Mouse (Mus musculus): Measurements from ENCODE around the gene Hdac5. TPM values are rescaled to one million over a fixed set of nuclear protein-coding genes. Genes with fewer than 3 reads are reported as not detected.

Gene Hdac5
- polyA plus RNA-seq, 1 experiment from 2014 or later: 17.7 TPM

DNA sequence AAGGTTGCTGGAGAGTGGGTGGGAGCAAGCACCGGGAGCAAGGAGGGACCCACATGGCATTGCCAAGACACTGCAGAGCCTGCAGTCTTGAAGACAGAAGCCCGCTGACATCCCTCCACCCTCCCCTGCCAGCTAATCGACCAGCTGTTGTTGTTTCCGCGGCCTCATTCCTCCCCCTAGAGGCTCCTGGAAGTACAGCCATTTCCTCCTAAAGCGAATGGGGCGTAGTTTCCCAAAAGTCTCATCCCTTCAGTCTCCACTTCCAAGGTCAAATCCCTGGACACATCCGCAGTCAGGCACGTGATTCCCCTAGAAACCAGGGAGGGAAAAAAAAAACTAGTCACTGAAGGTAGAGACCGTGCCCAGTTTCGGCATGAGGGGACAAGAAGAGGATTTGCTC is 37.5 kb upstream of the Hdac5 start:
- H3K4me2 ChIP-seq (ENCODE audit: low read depth, low read length): peak overlapping the region; percentile 11; the same call in 1 of the 2 replicates
- H3K27ac ChIP-seq (ENCODE audit: low read depth): no peak overlapping the region
- H3K27me3 ChIP-seq (ENCODE audit: insufficient read depth, low read length): no peaks in the 10 kb centered on the region
- peak; percentile 71 for ATAC-seq
- peaks cover 3% of the 10 kb centered on the region; the same call in 1 of the 2 replicates for H3K36me3 ChIP-seq (replicated peaks; ENCODE audit: insufficient read depth, low read length)
- WGBS (ENCODE audit: insufficient replicate concordance): 9% methylated on average over 11 of the region's 11 CpGs
- DNase-seq: peak; percentile 70
- no peak overlapping the region for H3K9ac ChIP-seq (replicated peaks)
- H3K9me3 ChIP-seq (ENCODE audit: low read length): no peaks in the 10 kb centered on the region
- TF ChIP-seq CTCF (IDR thresholded peaks at IDR 0.05; ENCODE audit: low read depth) (peak; percentile 79), EP300 (IDR thresholded peaks at IDR 0.05; ENCODE audit: low read depth) (no peak)
- no peak overlapping the region for H3K4me3 ChIP-seq (ENCODE audit: low read depth, low read length)
- H3K4me1 ChIP-seq (ENCODE audit: insufficient read depth): 0 out of 2 replicates have a peak, but pooled peaks cover 4% of the 10 kb centered on the region

DNA sequence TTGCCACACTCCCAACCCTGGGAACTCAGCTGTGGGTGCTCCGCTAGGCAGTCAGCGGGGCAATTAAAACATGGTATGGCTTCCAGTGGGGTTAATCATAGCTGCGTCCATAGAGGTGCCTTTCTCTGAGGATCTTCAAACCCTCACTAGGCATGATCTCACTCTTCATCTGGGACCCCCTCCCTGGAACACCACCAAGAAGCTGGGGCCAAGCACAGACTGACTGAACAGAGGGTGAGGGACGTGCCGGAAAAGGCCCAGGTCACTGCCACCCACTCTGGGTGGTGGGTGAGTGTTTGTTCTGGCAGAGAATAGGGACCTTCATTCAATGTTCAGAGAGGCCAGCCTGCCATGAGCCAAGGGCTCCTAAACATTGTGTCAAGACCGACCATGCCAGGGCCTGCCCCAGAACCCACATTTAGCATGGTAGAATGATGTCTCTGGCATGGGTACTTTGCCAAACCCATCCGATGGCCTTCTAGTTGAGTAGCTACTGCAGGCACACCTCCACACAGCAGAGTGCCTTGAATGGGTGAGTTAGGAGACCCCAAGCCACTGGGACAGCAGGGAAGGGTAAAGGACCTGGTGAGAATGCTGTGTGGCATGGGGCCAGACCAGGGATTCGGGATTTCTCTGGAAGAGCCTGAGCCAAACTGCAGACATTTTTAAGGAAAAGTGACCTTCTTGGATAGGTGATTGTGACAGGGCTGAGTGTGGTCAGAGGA is 36.8 kb upstream of the Hdac5 start:
- 0 out of 2 replicates have a peak, but pooled peaks cover 4% of the 10 kb centered on the region for H3K4me1 ChIP-seq (ENCODE audit: insufficient read depth)
- H3K4me3 ChIP-seq (ENCODE audit: low read depth, low read length): no peak overlapping the region
- no peak for TF ChIP-seq EP300 (IDR thresholded peaks at IDR 0.05; ENCODE audit: low read depth)
- no peak for TF ChIP-seq CTCF (IDR thresholded peaks at IDR 0.05; ENCODE audit: low read depth)
- ATAC-seq (no peak), DNase-seq (no peak)
- H3K36me3 ChIP-seq (replicated peaks; ENCODE audit: insufficient read depth, low read length): peaks cover 3% of the 10 kb centered on the region; the same call in 1 of the 2 replicates
- H3K9ac ChIP-seq (replicated peaks): no peak overlapping the region
- no peaks in the 10 kb centered on the region for H3K9me3 ChIP-seq (ENCODE audit: low read length)
- H3K27ac ChIP-seq (ENCODE audit: low read depth): no peak overlapping the region
- no peaks in the 10 kb centered on the region for H3K27me3 ChIP-seq (ENCODE audit: insufficient read depth, low read length)
- WGBS (ENCODE audit: insufficient replicate concordance): 85% methylated on average over 8 of the region's 8 CpGs
- H3K4me2 ChIP-seq (ENCODE audit: low read depth, low read length): peak overlapping the region; percentile 11; the same call in 1 of the 2 replicates

DNA sequence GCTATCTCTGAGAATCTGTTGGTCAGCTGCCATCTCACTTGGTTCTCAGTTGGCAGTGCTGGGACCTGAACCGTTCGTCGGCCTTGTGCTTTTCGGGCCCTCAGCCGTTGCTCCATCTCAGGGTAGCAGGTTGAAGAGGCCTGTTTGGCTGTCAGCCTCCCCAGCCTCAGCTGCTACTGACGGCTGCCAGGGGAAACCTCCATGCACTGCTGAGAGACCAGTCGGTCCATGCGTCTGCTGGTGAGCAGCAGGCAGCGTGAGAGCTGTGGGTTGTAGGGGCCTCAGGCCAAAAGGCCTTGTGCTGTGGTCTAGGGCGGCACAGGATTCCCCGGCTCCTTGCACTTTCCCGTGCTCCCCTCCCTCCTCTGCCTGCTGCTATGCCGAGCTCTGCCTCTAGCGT is 35.9 kb upstream of the Hdac5 start:
- Histone ChIP-seq H3K27me3 (ENCODE audit: insufficient read depth, low read length) (no peaks in the 10 kb centered on the region), H3K4me3 (ENCODE audit: low read depth, low read length) (no peak overlapping the region), H3K9me3 (ENCODE audit: low read length) (no peaks in the 10 kb centered on the region), H3K36me3 (replicated peaks; ENCODE audit: insufficient read depth, low read length) (peaks cover 3% of the 10 kb centered on the region; the same call in 1 of the 2 replicates), H3K4me2 (ENCODE audit: low read depth, low read length) (no peak overlapping the region), H3K4me1 (ENCODE audit: insufficient read depth) (0 out of 2 replicates have a peak, but pooled peaks cover 4% of the 10 kb centered on the region), H3K9ac (replicated peaks) (no peak overlapping the region), H3K27ac (ENCODE audit: low read depth) (no peak overlapping the region)
- ATAC-seq (no peak), DNase-seq (no peak)
- TF ChIP-seq CTCF (IDR thresholded peaks at IDR 0.05; ENCODE audit: low read depth) (no peak), EP300 (IDR thresholded peaks at IDR 0.05; ENCODE audit: low read depth) (no peak)
- WGBS (ENCODE audit: insufficient replicate concordance): 73% methylated on average over 14 of the region's 14 CpGs

DNA sequence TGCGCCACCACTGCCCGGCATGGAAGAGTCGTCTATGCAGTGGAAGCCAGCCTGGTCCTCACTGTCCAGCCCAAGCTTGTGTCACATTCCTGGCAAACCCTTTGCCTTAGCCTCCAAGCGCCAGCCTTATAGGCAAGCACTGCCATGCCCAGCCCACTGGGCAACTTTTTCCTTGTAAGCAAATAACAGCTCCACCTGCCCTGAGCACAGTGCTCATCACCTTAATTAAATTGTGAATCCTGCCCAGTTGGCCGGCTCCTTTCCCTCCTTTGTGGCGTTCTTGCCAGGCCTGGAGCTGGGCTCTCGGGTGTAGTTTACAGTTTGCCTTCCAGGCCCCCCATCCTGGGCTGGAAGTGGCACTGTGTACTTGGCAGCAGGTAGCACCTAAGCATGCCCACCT is 33.2 kb upstream of the Hdac5 start:
- Histone ChIP-seq H3K27me3 (ENCODE audit: insufficient read depth, low read length) (no peaks in the 10 kb centered on the region), H3K9me3 (ENCODE audit: low read length) (no peaks in the 10 kb centered on the region), H3K4me2 (ENCODE audit: low read depth, low read length) (no peak overlapping the region), H3K9ac (replicated peaks) (no peak overlapping the region), H3K36me3 (replicated peaks; ENCODE audit: insufficient read depth, low read length) (peaks cover 3% of the 10 kb centered on the region; the same call in 1 of the 2 replicates), H3K27ac (ENCODE audit: low read depth) (no peak overlapping the region), H3K4me1 (ENCODE audit: insufficient read depth) (0 out of 2 replicates have a peak, but pooled peaks cover 4% of the 10 kb centered on the region), H3K4me3 (ENCODE audit: low read depth, low read length) (no peak overlapping the region)
- TF ChIP-seq EP300 (IDR thresholded peaks at IDR 0.05; ENCODE audit: low read depth) (no peak), CTCF (IDR thresholded peaks at IDR 0.05; ENCODE audit: low read depth) (no peak)
- ATAC-seq (no peak), DNase-seq (no peak)
- 91% methylated on average over 7 of the region's 7 CpGs for WGBS (ENCODE audit: insufficient replicate concordance)

DNA sequence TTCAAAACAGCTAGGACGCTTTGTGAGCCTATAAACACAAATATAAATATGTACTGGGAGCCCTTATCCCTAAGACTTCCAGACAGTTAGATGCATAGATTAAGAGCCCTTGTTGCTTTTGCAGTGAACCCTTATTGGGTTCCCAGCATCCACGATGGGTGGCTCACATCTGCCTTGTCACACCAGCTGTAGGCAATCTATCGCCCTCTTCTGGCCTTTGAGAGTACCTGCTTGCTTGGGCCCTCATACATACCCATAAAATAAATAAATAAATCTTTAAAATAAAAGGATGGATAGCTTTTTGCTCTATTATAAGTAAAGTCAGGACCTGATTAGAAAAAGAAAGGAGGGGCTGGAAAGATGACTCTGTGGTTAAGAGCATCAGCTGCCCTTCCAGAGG is 28.6 kb upstream of the Hdac5 start:
- no peak overlapping the region for H3K27ac ChIP-seq (ENCODE audit: low read depth)
- TF ChIP-seq EP300 (IDR thresholded peaks at IDR 0.05; ENCODE audit: low read depth) (no peak), CTCF (IDR thresholded peaks at IDR 0.05; ENCODE audit: low read depth) (peak; percentile 45)
- no peak overlapping the region for H3K4me2 ChIP-seq (ENCODE audit: low read depth, low read length)
- H3K27me3 ChIP-seq (ENCODE audit: insufficient read depth, low read length): no peaks in the 10 kb centered on the region
- 0 out of 2 replicates have a peak, but pooled peaks cover 3% of the 10 kb centered on the region for H3K4me1 ChIP-seq (ENCODE audit: insufficient read depth)
- DNase-seq (no peak), ATAC-seq (no peak)
- no peak overlapping the region for H3K4me3 ChIP-seq (ENCODE audit: low read depth, low read length)
- H3K9ac ChIP-seq (replicated peaks): no peak overlapping the region
- H3K36me3 ChIP-seq (replicated peaks; ENCODE audit: insufficient read depth, low read length): peaks cover 6% of the 10 kb centered on the region; the same call in 1 of the 2 replicates
- 89% methylated on average over 3 of the region's 3 CpGs for WGBS (ENCODE audit: insufficient replicate concordance)
- H3K9me3 ChIP-seq (ENCODE audit: low read length): no peaks in the 10 kb centered on the region

DNA sequence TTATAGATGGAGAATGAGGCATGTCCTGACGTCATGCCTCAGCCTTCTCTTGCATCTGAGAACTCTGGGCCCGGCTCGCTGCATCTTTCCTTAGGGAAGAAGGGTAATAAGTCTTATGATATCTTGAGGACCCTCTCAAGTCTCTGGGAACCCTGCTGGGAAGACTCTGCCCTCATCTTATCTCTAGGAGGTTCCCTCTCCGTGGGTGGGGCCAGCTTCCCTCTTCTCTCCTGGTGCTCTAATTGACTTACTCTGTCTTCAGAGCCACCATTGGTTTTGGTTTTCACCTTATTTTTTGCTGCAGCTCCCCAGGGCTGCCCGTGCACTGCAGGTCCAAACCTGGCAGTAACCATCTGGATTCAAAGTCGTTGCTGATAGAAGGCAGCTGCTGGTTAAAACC is 28.1 kb upstream of the Hdac5 start:
- no peak for TF ChIP-seq CTCF (IDR thresholded peaks at IDR 0.05; ENCODE audit: low read depth)
- no peak for TF ChIP-seq EP300 (IDR thresholded peaks at IDR 0.05; ENCODE audit: low read depth)
- Histone ChIP-seq H3K36me3 (replicated peaks; ENCODE audit: insufficient read depth, low read length) (peaks cover 6% of the 10 kb centered on the region; the same call in 1 of the 2 replicates), H3K27ac (ENCODE audit: low read depth) (no peak overlapping the region), H3K4me1 (ENCODE audit: insufficient read depth) (0 out of 2 replicates have a peak, but pooled peaks cover 3% of the 10 kb centered on the region), H3K4me3 (ENCODE audit: low read depth, low read length) (no peak overlapping the region), H3K27me3 (ENCODE audit: insufficient read depth, low read length) (no peaks in the 10 kb centered on the region), H3K9me3 (ENCODE audit: low read length) (no peaks in the 10 kb centered on the region), H3K4me2 (ENCODE audit: low read depth, low read length) (no peak overlapping the region), H3K9ac (replicated peaks) (no peak overlapping the region)
- DNase-seq: no peak
- ATAC-seq: no peak
- 84% methylated on average over 6 of the region's 6 CpGs for WGBS (ENCODE audit: insufficient replicate concordance)
